Mouse (Mus musculus) hindbrain, embryonic 16.5 days (tissue): ENCODE measurements at regions not wholly inside any gene's neighbourhood (a gene's known extent, or its start where the extent isn't known, plus 50 kb on each side); places are given as distances from the start of the nearest gene placed in this dataset.

Experiments used
- ATAC-seq: fragments of 200-750 bp; cut with Nextera tagmentation; 2 replicates; pipeline ENCODE4 v1.8.0; 2017; ENCODE audit warnings: moderate TSS enrichment, moderate library complexity
- H3K27ac ChIP-seq: fragments of 300-500 bp; sonication (generic); 2 replicates; pipeline ENCODE4 v1.5.1; 2014; ENCODE audit warnings: low read depth, mild to moderate bottlenecking, control low read depth, low read length, moderate library complexity
- H3K27me3 ChIP-seq: fragments of 300-500 bp; sonication (generic); replicated peaks from 2 replicates; pipeline ENCODE4 v1.6.1; 2014; ENCODE audit warnings: low read length; ENCODE audit not compliant: control insufficient read depth, insufficient read depth
- H3K36me3 ChIP-seq: fragments of 300-500 bp; sonication (generic); 2 replicates; pipeline ENCODE4 v1.6.1; 2014; ENCODE audit warnings: mild to moderate bottlenecking, low read length, moderate library complexity, mixed read lengths; ENCODE audit not compliant: control insufficient read depth, insufficient read depth
- H3K4me1 ChIP-seq: fragments of 300-500 bp; sonication (generic); 2 replicates; pipeline ENCODE4 v1.6.1; 2014; ENCODE audit warnings: low read depth, low read length; ENCODE audit not compliant: control insufficient read depth, insufficient read depth
- H3K4me2 ChIP-seq: fragments of 300-500 bp; sonication (generic); 2 replicates; pipeline ENCODE4 v1.6.1; 2014; ENCODE audit warnings: mild to moderate bottlenecking, low read length, control low read depth, moderate library complexity
- H3K4me3 ChIP-seq: fragments of 300-500 bp; sonication (generic); 2 replicates; pipeline ENCODE4 v1.5.1; 2014; ENCODE audit warnings: mild to moderate bottlenecking, low read length, control low read depth, moderate library complexity
- H3K9ac ChIP-seq: fragments of 300-500 bp; sonication (generic); 2 replicates; pipeline ENCODE4 v1.6.1; 2014; ENCODE audit warnings: low read depth, mild to moderate bottlenecking, control low read depth, low read length, moderate library complexity
- H3K9me3 ChIP-seq: fragments of 300-500 bp; sonication (generic); 2 replicates; pipeline ENCODE4 v1.6.1; 2014; ENCODE audit warnings: mild to moderate bottlenecking, low read length, moderate library complexity; ENCODE audit not compliant: control insufficient read depth
- WGBS: fragments of 180-500 bp; shearing (Covaris S2); extraction: QIAGEN DNeasy Blood & Tissue Kit; methylation state at CpG from one replicate; pipeline ENCODE4 v1.1.7; 2014; 5-methylcytosine and 5-hydroxymethylcytosine counted together

GRCm38 (mm10) chr7:37255840-37256239 is 517.6 kb downstream of the Zfp536 start:
- Histone ChIP-seq H3K36me3 (no peaks in the 10 kb centered on the region), H3K27ac (no peak overlapping the region), H3K4me2 (no peak overlapping the region), H3K4me3 (no peak overlapping the region), H3K9ac (no peak overlapping the region), H3K9me3 (no peaks in the 10 kb centered on the region), H3K4me1 (no peaks in the 10 kb centered on the region), H3K27me3 (no peaks in the 10 kb centered on the region)
- 58% methylated on average over 3 of the region's 3 CpGs for WGBS
- no peak for ATAC-seq

- Histone ChIP-seq H3K27me3 (no peaks in the 10 kb centered on the region), H3K9me3 (no peaks in the 10 kb centered on the region), H3K4me3 (no peak overlapping the region), H3K4me1 (no peaks in the 10 kb centered on the region), H3K4me2 (no peak overlapping the region), H3K27ac (no peak overlapping the region), H3K36me3 (no peaks in the 10 kb centered on the region), H3K9ac (no peak overlapping the region)
- 46% methylated on average over 6 of the region's 6 CpGs for WGBS
- no peak for ATAC-seq
These were observed 514.1 kb downstream of the Zfp536 start for GRCm38 (mm10) chr7:37259293-37259692.

GRCm38 (mm10) chr7:37262846-37263245 is 510.6 kb downstream of the Zfp536 start:
- no peaks in the 10 kb centered on the region for H3K4me1 ChIP-seq
- no peak overlapping the region for H3K4me3 ChIP-seq
- 47% methylated on average over 3 of the region's 3 CpGs for WGBS
- H3K9me3 ChIP-seq, result peaks cover 3% of the 10 kb centered on the region; the same call in 1 of the 2 replicates
- H3K9ac ChIP-seq, result no peak overlapping the region
- H3K4me2 ChIP-seq, result no peak overlapping the region
- H3K36me3 ChIP-seq, result no peaks in the 10 kb centered on the region
- H3K27me3 ChIP-seq, result no peaks in the 10 kb centered on the region
- ATAC-seq, result no peak
- H3K27ac ChIP-seq, result no peak overlapping the region

- Histone ChIP-seq H3K9me3 (peaks cover 3% of the 10 kb centered on the region; the same call in 1 of the 2 replicates), H3K27ac (no peak overlapping the region), H3K4me3 (no peak overlapping the region), H3K4me1 (no peaks in the 10 kb centered on the region), H3K9ac (no peak overlapping the region), H3K27me3 (no peaks in the 10 kb centered on the region), H3K4me2 (no peak overlapping the region), H3K36me3 (no peaks in the 10 kb centered on the region)
- 83% methylated on average over 4 of the region's 4 CpGs for WGBS
- ATAC-seq, result no peak
These were observed 506.0 kb downstream of the Zfp536 start for GRCm38 (mm10) chr7:37267404-37267803.

- H3K9ac ChIP-seq, result no peak overlapping the region
- no peak overlapping the region for H3K27ac ChIP-seq
- no peaks in the 10 kb centered on the region for H3K27me3 ChIP-seq
- peaks cover 3% of the 10 kb centered on the region; the same call in 1 of the 2 replicates for H3K9me3 ChIP-seq
- H3K4me2 ChIP-seq, result no peak overlapping the region
- 91% methylated on average over 3 of the region's 3 CpGs for WGBS
- H3K36me3 ChIP-seq, result no peaks in the 10 kb centered on the region
- no peaks in the 10 kb centered on the region for H3K4me1 ChIP-seq
- no peak overlapping the region for H3K4me3 ChIP-seq
- no peak for ATAC-seq
These were observed 502.6 kb downstream of the Zfp536 start for GRCm38 (mm10) chr7:37270841-37271240.

GRCm38 (mm10) chr7:37290018-37290417 is 483.4 kb downstream of the Zfp536 start:
- no peak for ATAC-seq
- Histone ChIP-seq H3K36me3 (no peaks in the 10 kb centered on the region), H3K27me3 (no peaks in the 10 kb centered on the region), H3K4me2 (peak overlapping the region; percentile 38; the same call in 1 of the 2 replicates), H3K9ac (no peak overlapping the region; the same call in 1 of the 2 replicates), H3K27ac (no peak overlapping the region), H3K4me3 (no peak overlapping the region), H3K9me3 (no peaks in the 10 kb centered on the region), H3K4me1 (peaks cover 6% of the 10 kb centered on the region)
- WGBS, result 27% methylated on average over 5 of the region's 5 CpGs

- H3K4me3 ChIP-seq, result no peak overlapping the region
- peak overlapping the region; percentile 38 for H3K4me2 ChIP-seq
- H3K9ac ChIP-seq, result no peak overlapping the region; the same call in 1 of the 2 replicates
- no peaks in the 10 kb centered on the region for H3K36me3 ChIP-seq
- H3K9me3 ChIP-seq, result no peaks in the 10 kb centered on the region
- no peaks in the 10 kb centered on the region for H3K27me3 ChIP-seq
- 20% methylated on average over 19 of the region's 19 CpGs for WGBS
- ATAC-seq, result 0 out of 2 replicates have a peak, but pooled peaks have one; percentile 34
- no peak overlapping the region for H3K27ac ChIP-seq
- H3K4me1 ChIP-seq, result peaks cover 6% of the 10 kb centered on the region
These were observed 482.9 kb downstream of the Zfp536 start for GRCm38 (mm10) chr7:37290493-37291045.

GRCm38 (mm10) chr7:37291726-37292125 is 481.7 kb downstream of the Zfp536 start:
- ATAC-seq, result peak; percentile 57; the same call in 1 of the 2 replicates
- Histone ChIP-seq H3K4me3 (no peak overlapping the region), H3K27ac (no peak overlapping the region), H3K27me3 (no peaks in the 10 kb centered on the region), H3K4me2 (no peak overlapping the region), H3K9me3 (no peaks in the 10 kb centered on the region), H3K36me3 (no peaks in the 10 kb centered on the region), H3K9ac (no peak overlapping the region), H3K4me1 (peaks cover 6% of the 10 kb centered on the region)
- 62% methylated on average over 7 of the region's 7 CpGs for WGBS

- Histone ChIP-seq H3K4me1 (peaks cover 6% of the 10 kb centered on the region), H3K36me3 (no peaks in the 10 kb centered on the region), H3K4me2 (no peak overlapping the region), H3K4me3 (no peak overlapping the region), H3K27ac (no peak overlapping the region), H3K9ac (no peak overlapping the region), H3K27me3 (no peaks in the 10 kb centered on the region), H3K9me3 (no peaks in the 10 kb centered on the region)
- ATAC-seq, result no peak
- WGBS, result 58% methylated on average over 9 of the region's 9 CpGs
These were observed 480.9 kb downstream of the Zfp536 start for GRCm38 (mm10) chr7:37292554-37292953.
